Mouse (Mus musculus): ENCODE data around the gene Pabpc5. TPM values are rescaled to one million over a fixed set of nuclear protein-coding genes. Genes with fewer than 3 reads are reported as not detected.

Pabpc5 gene
- not detected for polyA plus RNA-seq (2017; shearing (Covaris generic))

DNA sequence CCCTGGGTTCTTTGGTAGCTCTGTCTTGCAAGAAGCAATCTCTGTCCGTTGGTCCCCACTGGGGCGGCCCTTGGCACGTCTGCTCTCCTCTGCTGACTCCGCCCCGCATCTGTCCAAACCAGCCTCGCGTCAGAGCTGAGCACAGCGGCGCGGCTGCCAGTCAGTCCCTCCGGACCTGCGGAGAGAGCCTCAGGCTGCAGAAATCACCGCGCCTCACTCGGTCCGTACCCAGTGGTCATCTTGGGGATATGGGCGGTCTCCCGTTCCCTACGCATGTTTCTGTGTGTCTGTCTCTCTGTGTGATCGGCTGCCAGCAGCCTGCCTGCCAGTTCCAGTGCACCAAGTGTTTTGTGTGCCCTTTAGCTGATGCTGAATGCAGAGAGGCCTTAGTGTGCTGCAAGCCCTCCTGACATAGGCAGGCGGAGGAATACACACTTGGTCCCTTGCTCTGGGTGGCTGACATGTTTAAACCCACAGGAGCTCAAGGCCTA, at the start of gene Pabpc5:
TSS of gene Pabpc5 (plus strand) at position 116 of the 491 bp plus-strand sequence.

All from CD4-positive, CD25-positive, alpha-beta regulatory T cell (primary cell).